ENCODE assay signal across 8 mouse cellular contexts in the genomic region with DNA sequence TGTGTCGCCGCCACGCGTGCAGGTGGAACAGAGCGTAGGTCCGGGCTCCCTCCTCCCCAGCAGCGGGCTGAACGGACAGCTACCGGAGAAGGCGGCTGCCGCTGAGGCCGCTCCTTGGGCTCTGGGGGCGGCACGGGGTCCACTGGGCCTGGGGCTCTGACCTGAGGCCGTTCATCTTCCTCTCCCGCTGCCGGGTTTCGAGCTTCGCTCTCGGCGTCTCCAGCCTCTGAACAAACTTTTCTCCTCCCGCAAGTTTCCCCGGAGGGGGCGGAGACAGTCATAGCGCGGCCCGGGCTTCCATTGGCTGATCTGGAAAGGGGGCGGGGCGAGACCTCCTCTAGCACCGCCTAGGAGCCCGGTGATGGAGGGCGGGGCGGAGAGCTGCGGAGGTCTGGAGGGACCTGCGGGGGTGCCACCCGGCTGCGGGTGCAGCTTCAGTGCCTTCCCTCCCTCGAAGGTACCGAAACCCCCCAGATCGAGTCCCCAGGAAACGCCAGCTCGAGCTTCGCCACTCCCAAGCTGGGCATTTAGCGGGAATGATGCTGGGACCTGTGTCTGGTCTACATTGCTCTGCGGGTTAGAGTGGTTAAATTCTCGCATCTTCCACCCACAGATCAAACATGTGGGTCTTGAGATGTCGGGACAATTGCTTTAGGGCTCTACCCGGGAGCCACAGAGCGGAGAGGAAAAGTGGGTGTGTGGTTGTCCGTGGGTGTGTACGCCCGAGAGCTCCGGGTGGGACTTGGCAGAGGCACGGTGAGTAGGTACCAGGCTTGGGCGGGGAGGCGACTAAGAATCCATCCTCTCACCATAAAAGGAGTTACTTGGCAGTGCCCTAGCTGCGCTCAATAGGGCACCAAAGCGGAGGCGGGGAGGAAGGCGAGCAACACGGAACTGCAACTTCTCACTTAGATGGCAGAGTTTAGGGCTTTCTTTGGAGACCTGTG. TPM values are rescaled to one million over a fixed set of nuclear protein-coding genes. Genes with fewer than 3 reads are reported as not detected.
DNase-seq lines count a peak whose midpoint lies in the region; ATAC-seq and TF ChIP-seq lines count a peak whose summit lies in the region.

TSS of gene Ptger4 (minus strand) at position 229 of the 947 bp plus-strand sequence.

- peak; percentile 97 for ATAC-seq in embryonic facial prominence, embryonic 14.5 days (ENCODE audit: low read depth)

- H3K9me3 ChIP-seq in embryonic facial prominence, embryonic 14.5 days (ENCODE audit: control insufficient read depth, low read length) = no peaks in the 10 kb centered on the region

- peaks cover 3% of the 10 kb centered on the region; the same call in 1 of the 2 replicates for H3K4me1 ChIP-seq in bone marrow, adult 2 months (ENCODE audit: control insufficient read depth, insufficient read depth, low read length)
- peaks cover 16% of the 10 kb centered on the region; the same call in 1 of the 2 replicates for H3K4me1 ChIP-seq in embryonic facial prominence, embryonic 14.5 days (ENCODE audit: control insufficient read depth, insufficient read depth, low read length)

- DNase-seq in A20 (ENCODE audit: low read depth, low spot score) (peak; percentile 94), liver (peak; percentile 97)
- DNase-seq in embryonic facial prominence, embryonic 14.5 days (ENCODE audit: low spot score) = peak; percentile 95
- peak; percentile 96 for DNase-seq in heart, adult 8-10 months (ENCODE audit: low spot score)
- peak; percentile 82 to 90 for DNase-seq in kidney, adult 8-10 months
- DNase-seq in monocyte, adult 2 months (ENCODE audit: low read depth in 1 of 2, low spot score in 2 of 2) = peak; percentile 86 to 97
- DNase-seq in spleen, postnatal 36 days (ENCODE audit: low spot score in 2 of 2) = peak; percentile 96 to 97

- peak within 1 kb of the TSS; percentile 60 for H3K9ac ChIP-seq in embryonic facial prominence, embryonic 14.5 days (ENCODE audit: low read depth, low read length)

- no peaks in the 10 kb centered on the region for H3K36me3 ChIP-seq in embryonic facial prominence, embryonic 14.5 days (ENCODE audit: control insufficient read depth, insufficient read depth, low read length)

- H3K4me3 ChIP-seq in bone marrow, adult 2 months (replicated peaks; ENCODE audit: control insufficient read depth, low read depth, low read length) = peak within 1 kb of the TSS; percentile 84
- H3K4me3 ChIP-seq in embryonic facial prominence, embryonic 14.5 days (ENCODE audit: low read depth, low read length) = peak within 1 kb of the TSS; percentile 62

- H3K27ac ChIP-seq in bone marrow, adult 2 months (ENCODE audit: control insufficient read depth, insufficient read depth, low read depth, low read length, poor library complexity) = peak within 1 kb of the TSS; percentile 81
- H3K27ac ChIP-seq in embryonic facial prominence, embryonic 14.5 days (replicated peaks; ENCODE audit: low read depth, low read length) = no peak within 1 kb of the TSS

- peak; percentile 88 for TF ChIP-seq POLR2A in bone marrow, adult 2 months (IDR thresholded peaks at IDR 0.05; ENCODE audit: borderline replicate concordance, control insufficient read depth, low read depth, low read length)

- H3K4me2 ChIP-seq in embryonic facial prominence, embryonic 14.5 days (ENCODE audit: low read depth, low read length) = peak within 1 kb of the TSS; percentile 100

- WGBS in bone marrow, adult 2 months = under 1% methylated on average over 61 of the region's 61 CpGs
- under 1% methylated on average over 56 of the region's 61 CpGs for WGBS in embryonic facial prominence, embryonic 14.5 days

- no peak for TF ChIP-seq CTCF in bone marrow, adult 2 months (IDR thresholded peaks at IDR 0.05; ENCODE audit: control insufficient read depth, insufficient read depth, low read length)

- H3K27me3 ChIP-seq in embryonic facial prominence, embryonic 14.5 days (replicated peaks; ENCODE audit: control insufficient read depth, insufficient read depth, low read length) = peaks cover 52% of the 10 kb centered on the region

RNA-seq across cellular contexts. Expression of gene Ptger4, which starts in this region (rescaled TPM):
- 2.3 and 3.5 TPM in 2 replicates for polyA plus RNA-seq in bone marrow, adult 2 months (2011; ENCODE audit: insufficient read depth, insufficient read length, low replicate concordance, missing spikeins)
- 3.4 and 5.1 TPM in 2 replicates for polyA plus RNA-seq in embryonic facial prominence, embryonic 14.5 days (2014; fragmentation: Nextera tagmentation; extraction: Ambion mirVana)
- 1 to 10 TPM; 2.6 to 4.1 (median 3.1) TPM for total RNA-seq in heart, adult 8-10 months (2022)
